Mouse (Mus musculus) heart, postnatal 0 days (tissue): ENCODE data around the gene Slc39a3. TPM values are rescaled to one million over a fixed set of nuclear protein-coding genes. Genes with fewer than 3 reads are reported as not detected.

Experiments used
- ATAC-seq: fragments of 200-750 bp; cut with Nextera tagmentation; 2 replicates; pipeline ENCODE4 v1.8.0; 2017; ENCODE audit warnings: low read depth, moderate number of reproducible peaks, moderate library complexity; ENCODE audit not compliant: insufficient read depth
- DNase-seq: peaks from one replicate; pipeline ENCODE4 v3.0.0-alpha.2; 2016; ENCODE audit warnings: low spot score
- H3K27ac ChIP-seq: fragments of 300-500 bp; sonication (generic); 2 replicates; pipeline ENCODE4 v1.5.1; 2014; ENCODE audit warnings: low read depth, mild to moderate bottlenecking
- H3K27me3 ChIP-seq: fragments of 300-500 bp; sonication (generic); 2 replicates; pipeline ENCODE4 v1.6.1; 2014; ENCODE audit warnings: low read length, mixed read lengths; ENCODE audit not compliant: control insufficient read depth, insufficient read depth
- H3K36me3 ChIP-seq: fragments of 300-500 bp; sonication (generic); replicated peaks from 2 replicates; pipeline ENCODE4 v1.6.1; 2014; ENCODE audit warnings: low read length, mixed read lengths; ENCODE audit not compliant: control insufficient read depth, insufficient read depth
- H3K4me1 ChIP-seq: fragments of 300-500 bp; sonication (generic); 2 replicates; pipeline ENCODE4 v1.6.1; 2014; ENCODE audit warnings: antibody characterized with exemption; ENCODE audit not compliant: control insufficient read depth, insufficient read depth
- H3K4me2 ChIP-seq: fragments of 300-500 bp; sonication (generic); 2 replicates; pipeline ENCODE4 v1.6.1; 2014; ENCODE audit warnings: low read depth, mild to moderate bottlenecking, low read length, moderate library complexity
- H3K4me3 ChIP-seq: fragments of 300-500 bp; sonication (generic); 2 replicates; pipeline ENCODE4 v1.5.1; 2014; ENCODE audit warnings: low read depth, low read length
- H3K9ac ChIP-seq: fragments of 300-500 bp; sonication (generic); replicated peaks from 2 replicates; pipeline ENCODE4 v1.6.1; 2014; ENCODE audit warnings: low read depth, low read length, mixed read lengths
- H3K9me3 ChIP-seq: fragments of 300-500 bp; sonication (generic); replicated peaks from 2 replicates; pipeline ENCODE4 v1.6.1; 2016; ENCODE audit warnings: low read length; ENCODE audit not compliant: control insufficient read depth
- CTCF ChIP-seq: IDR thresholded peaks from 2 replicates; pipeline ENCODE4 v1.5.1; 2016; ENCODE audit warnings: antibody characterized with exemption, control low read depth, low read depth
- EP300 ChIP-seq: IDR thresholded peaks from 2 replicates; pipeline ENCODE4 v1.6.1; 2016; ENCODE audit warnings: antibody characterized with exemption, low read depth
- WGBS: fragments of 180-500 bp; shearing (Covaris S2); extraction: QIAGEN DNeasy Blood & Tissue Kit; methylation state at CpG from one replicate; pipeline ENCODE4 v1.1.7; 2014; 5-methylcytosine and 5-hydroxymethylcytosine counted together
- polyA plus RNA-seq: library from polyadenylated mRNA; unstranded; fragments of >200 nt; fragmentation: Nextera tagmentation; extraction: Ambion mirVana; gene quantifications from 2 replicates; pipeline ENCODE4 v1.2.1, GENCODE M21; 2015
- total RNA-seq: library from RNA; depleted of rRNA; stranded (reverse); fragments of >200 nt; gene quantifications from 2 replicates; pipeline ENCODE4 v1.2.3, GENCODE M21; 2014; ENCODE audit warnings: low replicate concordance

Gene Slc39a3
- total and polyA plus RNA-seq, 2 experiments from 2014 or later = 6.3 to 18.7 TPM

DNA sequence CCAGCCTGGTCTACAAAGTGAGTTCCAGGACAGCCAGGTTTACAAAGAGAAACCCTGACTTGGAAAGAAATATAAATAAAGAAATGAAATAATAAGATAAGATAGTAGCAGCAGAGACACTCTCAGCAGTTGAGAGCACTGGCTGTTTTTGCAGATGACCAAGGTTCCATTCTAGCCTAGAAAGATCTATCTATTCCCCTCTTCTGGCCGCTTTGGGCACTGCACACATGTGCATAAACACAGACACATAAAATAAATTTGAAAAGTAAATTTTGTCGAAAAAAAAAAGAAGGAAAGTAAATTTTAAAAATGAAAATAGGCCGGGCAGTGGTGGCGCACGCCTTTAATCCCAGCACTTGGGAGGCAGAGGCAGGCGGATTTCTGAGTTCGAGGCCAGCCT, 975 bp downstream of the Slc39a3 start:
- TF ChIP-seq EP300 (no peak), CTCF (no peak)
- Histone ChIP-seq H3K27me3 (no peaks in the 10 kb centered on the region), H3K9ac (no peak overlapping the region), H3K9me3 (no peaks in the 10 kb centered on the region), H3K4me3 (no peak overlapping the region), H3K36me3 (peaks cover 5% of the 10 kb centered on the region), H3K4me2 (no peak overlapping the region), H3K4me1 (no peaks in the 10 kb centered on the region), H3K27ac (no peak overlapping the region)
- DNase-seq (no peak), ATAC-seq (no peak)
- 72% methylated on average over 6 of the region's 7 CpGs for WGBS

GRCm38 (mm10) chr10:81033586-81033985, 3.6 kb downstream of the Slc39a3 start:
- 75% methylated on average over 10 of the region's 10 CpGs for WGBS
- H3K9me3 ChIP-seq = no peaks in the 10 kb centered on the region
- ATAC-seq = no peak

DNA sequence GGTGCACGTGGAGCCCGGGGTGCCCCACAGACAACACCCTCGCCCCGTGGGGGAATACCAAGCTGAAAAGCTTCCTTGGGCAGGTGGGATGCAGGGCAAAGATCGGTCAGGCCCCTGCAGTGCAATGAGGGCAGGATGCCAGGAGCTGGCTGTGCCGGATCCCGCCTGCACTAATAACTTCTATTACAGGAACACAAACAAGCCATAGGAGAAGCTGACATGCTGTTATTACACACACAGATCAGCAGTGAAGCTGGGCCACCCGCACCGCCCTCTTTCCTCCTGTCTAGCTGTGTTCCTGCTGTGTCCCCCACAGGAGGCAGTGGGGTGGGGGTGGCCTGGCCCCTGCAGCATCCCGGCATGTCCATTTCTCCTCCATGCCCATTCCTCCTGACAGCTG, 8.2 kb downstream of the Slc39a3 start:
- 65% methylated on average over 10 of the region's 10 CpGs for WGBS
- DNase-seq = no peak
- no peak overlapping the region for H3K9ac ChIP-seq
- peaks cover 17% of the 10 kb centered on the region for H3K36me3 ChIP-seq
- TF ChIP-seq CTCF = no peak
- TF ChIP-seq EP300 = no peak
- H3K27me3 ChIP-seq = peaks cover 15% of the 10 kb centered on the region
- ATAC-seq = no peak
- H3K4me1 ChIP-seq = no peaks in the 10 kb centered on the region
- H3K4me2 ChIP-seq = no peak overlapping the region
- no peak overlapping the region for H3K4me3 ChIP-seq
- no peaks in the 10 kb centered on the region for H3K9me3 ChIP-seq
- H3K27ac ChIP-seq = no peak overlapping the region

More at GRCm38 (mm10) chr10:81033586-81033985, 3.6 kb downstream of the Slc39a3 start:
- TF ChIP-seq CTCF (no peak), EP300 (no peak)
- no peak for DNase-seq
- Histone ChIP-seq H3K4me1 (no peaks in the 10 kb centered on the region), H3K27me3 (no peaks in the 10 kb centered on the region), H3K27ac (no peak overlapping the region), H3K36me3 (peaks cover 17% of the 10 kb centered on the region), H3K4me2 (no peak overlapping the region), H3K9ac (no peak overlapping the region), H3K4me3 (no peak overlapping the region)

- H3K9ac ChIP-seq = no peak overlapping the region
- ATAC-seq = no peak
- TF ChIP-seq EP300 (no peak), CTCF (no peak)
- no peak overlapping the region for H3K4me3 ChIP-seq
- peaks cover 17% of the 10 kb centered on the region for H3K36me3 ChIP-seq
- no peak for DNase-seq
- no peak overlapping the region for H3K4me2 ChIP-seq
- H3K27me3 ChIP-seq = peaks cover 23% of the 10 kb centered on the region
- no peak overlapping the region for H3K27ac ChIP-seq
- no peaks in the 10 kb centered on the region for H3K4me1 ChIP-seq
- H3K9me3 ChIP-seq = no peaks in the 10 kb centered on the region
These were observed 9.0 kb downstream of the Slc39a3 start for GRCm38 (mm10) chr10:81028219-81028618.

DNA sequence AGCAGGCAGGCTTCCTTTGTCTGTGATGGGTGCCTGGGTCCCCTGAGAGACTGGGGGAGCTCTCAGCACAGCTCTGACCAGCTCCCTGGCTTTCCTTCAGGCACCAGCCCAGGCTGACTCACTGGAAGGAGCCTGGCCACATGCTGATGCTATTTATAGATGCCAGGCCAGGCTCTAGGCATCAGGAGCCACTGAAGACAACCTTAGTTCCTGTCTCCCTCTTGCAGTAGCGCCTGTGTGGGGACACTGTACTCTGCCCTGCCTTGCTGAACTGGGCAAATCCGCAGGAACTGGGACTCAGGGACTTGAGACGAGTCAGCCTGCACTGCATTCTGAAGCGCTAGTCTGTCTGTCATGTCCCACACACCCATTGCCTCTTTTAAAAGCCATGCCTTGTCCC, 9.9 kb downstream of the Slc39a3 start:
- ATAC-seq (peak; percentile 59; the same call in 1 of the 2 replicates), DNase-seq (peak; percentile 23)
- Histone ChIP-seq H3K9ac (no peak overlapping the region), H3K9me3 (no peaks in the 10 kb centered on the region), H3K4me1 (no peaks in the 10 kb centered on the region), H3K27ac (0 out of 2 replicates have a peak overlapping the region, but pooled peaks have one; percentile 17), H3K27me3 (peaks cover 29% of the 10 kb centered on the region), H3K4me3 (no peak overlapping the region), H3K36me3 (peaks cover 17% of the 10 kb centered on the region), H3K4me2 (no peak overlapping the region)
- WGBS = 28% methylated on average over 4 of the region's 4 CpGs
- TF ChIP-seq EP300 (no peak), CTCF (no peak)

GRCm38 (mm10) chr10:81026857-81027256, 10.4 kb downstream of the Slc39a3 start:
- DNase-seq = no peak
- Histone ChIP-seq H3K36me3 (peaks cover 17% of the 10 kb centered on the region), H3K4me3 (no peak overlapping the region), H3K9me3 (no peaks in the 10 kb centered on the region), H3K9ac (no peak overlapping the region), H3K4me2 (no peak overlapping the region), H3K27me3 (peaks cover 34% of the 10 kb centered on the region), H3K4me1 (no peaks in the 10 kb centered on the region), H3K27ac (no peak overlapping the region)
- WGBS = 87% methylated on average over 5 of the region's 5 CpGs
- TF ChIP-seq EP300 = no peak
- no peak for TF ChIP-seq CTCF
- ATAC-seq = no peak
